Mouse (Mus musculus) Patski (cell line): ENCODE measurements around the gene Tspan5. TPM values are rescaled to one million over a fixed set of nuclear protein-coding genes. Genes with fewer than 3 reads are reported as not detected.

Source experiments
- ATAC-seq: fragments of 100-300 bp; one replicate; pipeline ENCODE4 v1.8.0; 2021
- CTCF ChIA-PET: fragments of 350-600 bp; sonication (Branson Sonifier 250); formaldehyde crosslinking; loops from one replicate; lab custom pipeline; 2022; ENCODE audit warnings: inconsistent platforms; lab: Charles Lee
- POLR2A ChIA-PET: fragments of 350-600 bp; sonication (Branson Sonifier 250); formaldehyde crosslinking; loops from one replicate; lab custom pipeline; 2022; ENCODE audit warnings: antibody characterized with exemption, inconsistent platforms; lab: Charles Lee
- DNase-seq: peaks from one replicate; pipeline ENCODE4 v3.0.0-alpha.2; 2011; ENCODE audit warnings: low read depth, low spot score
- H3K27me3 ChIP-seq: fragments of 371-371 bp; one replicate; pipeline ENCODE4 v1.5.1; 2021
- CTCF ChIP-seq: fragments of 100-300 bp; IDR thresholded peaks from one replicate; pipeline ENCODE4 v1.5.1; 2021
- in situ Hi-C: fragments of 300-500 bp; cut with MboI; formaldehyde crosslinking; loops from 3 replicates; pipeline ENCODE4 v1.11.1; 2018; ENCODE audit warnings: low pct_unique_long_range_greater_than_20kb, mixed read lengths
- polyA plus RNA-seq: library from polyadenylated mRNA; unstranded; gene quantifications from one replicate; pipeline ENCODE4 v1.2.3, GENCODE M21; 2021

The Tspan5 gene
- polyA plus RNA-seq, 1 experiment from 2014 or later: 62.0 TPM

GRCm38 (mm10) chr3:138751328-138751727 is 9.3 kb downstream of the Tspan5 start:
- TF ChIP-seq CTCF: no peak
- ChIA-PET CTCF (interaction anchor here (0.7 to 2.2 kb wide), 5 partner anchors 9 to 61 kb away, joined by 3 to 7 read pairs (median 4); no protein-coding TSS in a partner anchor), POLR2A (interaction anchor here (1.6 kb wide), 1 partner anchor 9 kb away, joined by 3 read pairs; no protein-coding TSS in a partner anchor)
- ATAC-seq (peak; percentile 64), DNase-seq (no peak)
- in situ Hi-C loops: no loop called here
- no peaks in the 10 kb centered on the region for H3K27me3 ChIP-seq

- H3K27me3 ChIP-seq: no peaks in the 10 kb centered on the region
- no peak for TF ChIP-seq CTCF
- ChIA-PET POLR2A (interaction anchor here (0.5 kb wide), 1 partner anchor 21 kb away, joined by 3 read pairs; no protein-coding TSS in a partner anchor), CTCF (interaction anchor here (1.4 to 2.2 kb wide), 3 partner anchors 8 to 14 kb away, joined by 4 to 7 read pairs (median 5); no protein-coding TSS in a partner anchor)
- no peak for DNase-seq
- no peak for ATAC-seq
- in situ Hi-C loops: no loop called here
These were observed 10.1 kb downstream of the Tspan5 start for GRCm38 (mm10) chr3:138752056-138752455.

GRCm38 (mm10) chr3:138752769-138753168 is 10.8 kb downstream of the Tspan5 start:
- ChIA-PET CTCF (interaction anchor here (1.4 to 1.7 kb wide), 2 partner anchors 7 to 13 kb away, joined by 4 to 5 read pairs; no protein-coding TSS in a partner anchor), POLR2A (interaction anchor here (0.5 to 0.9 kb wide), 2 partner anchors 18 to 20 kb away, joined by 3 read pairs; no protein-coding TSS in a partner anchor)
- no peaks in the 10 kb centered on the region for H3K27me3 ChIP-seq
- in situ Hi-C loops: no loop called here
- ATAC-seq: no peak
- TF ChIP-seq CTCF: no peak
- no peak for DNase-seq

GRCm38 (mm10) chr3:138753182-138753885 is 11.3 kb downstream of the Tspan5 start:
- ATAC-seq (peak; percentile 54), DNase-seq (no peak)
- ChIA-PET POLR2A (interaction anchor here (0.7 to 1.3 kb wide), 3 partner anchors 11 to 18 kb away, joined by 3 to 6 read pairs (median 4); partner anchors contain the start of gene Tspan5), CTCF (interaction anchor here (1.7 kb wide), 1 partner anchor 12 kb away, joined by 5 read pairs; no protein-coding TSS in a partner anchor)
- in situ Hi-C loops: no loop called here
- TF ChIP-seq CTCF: no peak
- no peaks in the 10 kb centered on the region for H3K27me3 ChIP-seq

- in situ Hi-C loops: no loop called here
- ChIA-PET POLR2A (interaction anchor here (1.3 kb wide), 1 partner anchor 12 kb away, joined by 6 read pairs; the partner anchor contains the start of gene Tspan5), CTCF (interaction anchor here (2.3 kb wide), 1 partner anchor 11 kb away, joined by 8 read pairs; no protein-coding TSS in a partner anchor)
- no peak for ATAC-seq
- no peaks in the 10 kb centered on the region for H3K27me3 ChIP-seq
- no peak for TF ChIP-seq CTCF
- DNase-seq: no peak
These were observed 12.3 kb downstream of the Tspan5 start for GRCm38 (mm10) chr3:138754328-138754727.

GRCm38 (mm10) chr3:138757283-138757682 is 15.3 kb downstream of the Tspan5 start:
- in situ Hi-C loops: no loop called here
- ATAC-seq (no peak), DNase-seq (no peak)
- no peaks in the 10 kb centered on the region for H3K27me3 ChIP-seq
- POLR2A ChIA-PET: no interaction called here
- CTCF ChIA-PET: interaction anchor here (1.7 kb wide), 1 partner anchor 14 kb away, joined by 5 read pairs; no protein-coding TSS in a partner anchor
- no peak for TF ChIP-seq CTCF

GRCm38 (mm10) chr3:138759968-138760684 is 18.1 kb downstream of the Tspan5 start:
- POLR2A ChIA-PET: interaction anchor here (0.6 to 1.8 kb wide), 6 partner anchors 10 to 469 kb away, joined by 3 to 7 read pairs (median 4); partner anchors contain the start of gene Tspan5

GRCm38 (mm10) chr3:138760685-138761119 is 18.7 kb downstream of the Tspan5 start:
- in situ Hi-C loops: no loop called here
- POLR2A ChIA-PET: interaction anchor here (0.6 to 1.8 kb wide), 6 partner anchors 10 to 470 kb away, joined by 3 to 7 read pairs (median 4); no protein-coding TSS in a partner anchor
- ATAC-seq (peak; percentile 70), DNase-seq (no peak)
- CTCF ChIA-PET: interaction anchor here (0.9 to 2.1 kb wide), 5 partner anchors 9 to 95 kb away, joined by 3 to 9 read pairs (median 4); no protein-coding TSS in a partner anchor
- H3K27me3 ChIP-seq: no peaks in the 10 kb centered on the region
- TF ChIP-seq CTCF: no peak

More at GRCm38 (mm10) chr3:138759968-138760684, 18.1 kb downstream of the Tspan5 start:
- TF ChIP-seq CTCF: no peak
- DNase-seq (no peak), ATAC-seq (no peak)
- H3K27me3 ChIP-seq: no peaks in the 10 kb centered on the region
- CTCF ChIA-PET: interaction anchor here (0.8 to 2.1 kb wide), 8 partner anchors 8 to 156 kb away, joined by 3 to 9 read pairs (median 4); no protein-coding TSS in a partner anchor
- in situ Hi-C loops: no loop called here

- ATAC-seq: no peak
- no peak for DNase-seq
- in situ Hi-C loops: no loop called here
- ChIA-PET POLR2A (interaction anchor here (1.7 to 1.8 kb wide), 2 partner anchors 10 to 17 kb away, joined by 4 to 7 read pairs; no protein-coding TSS in a partner anchor), CTCF (interaction anchor here (0.9 to 2.1 kb wide), 7 partner anchors 10 to 94 kb away, joined by 3 to 9 read pairs (median 4); no protein-coding TSS in a partner anchor)
- H3K27me3 ChIP-seq: no peaks in the 10 kb centered on the region
- no peak for TF ChIP-seq CTCF
These were observed 19.5 kb downstream of the Tspan5 start for GRCm38 (mm10) chr3:138761531-138761930.

GRCm38 (mm10) chr3:138763941-138764340 is 21.9 kb downstream of the Tspan5 start:
- TF ChIP-seq CTCF: no peak
- DNase-seq (no peak), ATAC-seq (no peak)
- CTCF ChIA-PET: interaction anchor here (2.3 kb wide), 1 partner anchor 8 kb away, joined by 8 read pairs; no protein-coding TSS in a partner anchor
- no peaks in the 10 kb centered on the region for H3K27me3 ChIP-seq
- POLR2A ChIA-PET: interaction anchor here (0.6 to 3.4 kb wide), 2 partner anchors 9 to 22 kb away, joined by 3 to 16 read pairs; partner anchors contain the start of gene Tspan5
- in situ Hi-C loops: no loop called here
